Mouse (Mus musculus) intestine, embryonic 16.5 days (tissue): ENCODE measurements at regions not wholly inside any gene's neighbourhood (a gene's known extent, or its start where the extent isn't known, plus 50 kb on each side); places are given as distances from the start of the nearest gene placed in this dataset.

ENCODE experiments used
- ATAC-seq: fragments of 200-750 bp; cut with Nextera tagmentation; 2 replicates; pipeline ENCODE4 v1.8.0; 2017; ENCODE audit warnings: moderate TSS enrichment, moderate library complexity
- H3K27ac ChIP-seq: fragments of 300-500 bp; sonication (generic); 2 replicates; pipeline ENCODE4 v1.5.1; 2014; ENCODE audit warnings: mild to moderate bottlenecking, low read length
- H3K27me3 ChIP-seq: fragments of 300-500 bp; sonication (generic); replicated peaks from 2 replicates; pipeline ENCODE4 v1.6.1; 2014; ENCODE audit warnings: low read length, control low read depth, mixed read lengths; ENCODE audit not compliant: control insufficient read depth, insufficient read depth
- H3K36me3 ChIP-seq: fragments of 300-500 bp; sonication (generic); 2 replicates; pipeline ENCODE4 v1.6.1; 2014; ENCODE audit warnings: low read length, control low read depth; ENCODE audit not compliant: control insufficient read depth, insufficient read depth
- H3K4me1 ChIP-seq: fragments of 300-500 bp; sonication (generic); 2 replicates; pipeline ENCODE4 v1.6.1; 2014; ENCODE audit warnings: low read length, control low read depth, mixed read lengths; ENCODE audit not compliant: control insufficient read depth, insufficient read depth
- H3K4me2 ChIP-seq: fragments of 300-500 bp; sonication (generic); 2 replicates; pipeline ENCODE4 v1.6.1; 2014; ENCODE audit warnings: low read depth, low read length, control low read depth
- H3K4me3 ChIP-seq: fragments of 300-500 bp; sonication (generic); 2 replicates; pipeline ENCODE4 v1.5.1; 2014; ENCODE audit warnings: mild to moderate bottlenecking, low read length
- H3K9ac ChIP-seq: fragments of 300-500 bp; sonication (generic); 2 replicates; pipeline ENCODE4 v1.6.1; 2014; ENCODE audit warnings: low read depth, low read length
- H3K9me3 ChIP-seq: fragments of 300-500 bp; sonication (generic); 2 replicates; pipeline ENCODE4 v1.6.1; 2016; ENCODE audit warnings: low read length, control low read depth; ENCODE audit not compliant: control insufficient read depth
- WGBS: fragments of 180-500 bp; shearing (Covaris S2); extraction: QIAGEN DNeasy Blood & Tissue Kit; methylation state at CpG from one replicate; pipeline ENCODE4 v1.1.7; 2014; 5-methylcytosine and 5-hydroxymethylcytosine counted together

DNA sequence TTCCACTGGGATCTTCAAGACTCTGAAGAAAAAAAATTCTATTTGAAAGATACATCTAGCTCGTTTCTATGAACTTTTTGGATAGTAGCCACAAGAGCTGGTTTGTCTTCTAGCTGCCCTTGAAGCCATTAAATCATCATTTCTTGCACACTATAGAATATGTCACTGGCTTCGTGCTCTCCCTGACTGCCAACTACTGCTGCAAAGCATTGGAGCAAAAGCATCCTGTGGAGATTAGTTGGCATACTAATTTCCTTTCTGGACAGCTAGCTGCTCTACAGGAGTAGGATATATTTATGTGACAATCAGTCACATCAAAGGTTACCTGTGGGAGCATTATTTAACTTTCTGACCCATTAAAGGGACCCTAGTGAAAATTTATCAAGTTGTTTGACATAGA, 243.1 kb downstream of the Pdgfc start:
- Histone ChIP-seq H3K4me2 (no peak overlapping the region), H3K9me3 (no peaks in the 10 kb centered on the region), H3K4me3 (no peak overlapping the region), H3K9ac (no peak overlapping the region), H3K27me3 (no peaks in the 10 kb centered on the region), H3K27ac (no peak overlapping the region), H3K36me3 (no peaks in the 10 kb centered on the region), H3K4me1 (no peaks in the 10 kb centered on the region)
- WGBS, result 50% methylated on average over 2 of the region's 2 CpGs
- no peak for ATAC-seq

DNA sequence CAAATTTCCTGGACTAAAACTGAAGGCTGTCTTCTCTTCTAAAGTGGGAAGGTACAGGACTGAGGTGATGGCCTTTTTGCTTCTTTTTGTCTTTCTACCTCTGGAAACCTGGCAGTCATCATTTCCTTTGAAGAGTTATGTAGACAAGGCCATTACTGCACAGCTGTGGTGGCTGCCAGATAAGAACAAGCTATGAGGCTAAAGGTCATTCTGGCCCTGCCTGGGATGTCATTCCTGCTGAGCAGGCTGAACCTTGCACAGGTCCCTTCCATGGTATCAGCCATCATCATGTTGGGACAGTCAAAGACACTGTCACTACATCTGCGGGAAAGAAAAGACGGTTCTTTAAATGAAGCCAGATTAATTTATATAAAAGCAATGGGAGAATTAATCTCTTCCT, 253.5 kb downstream of the Pdgfc start:
- no peaks in the 10 kb centered on the region for H3K9me3 ChIP-seq
- H3K27me3 ChIP-seq, result no peaks in the 10 kb centered on the region
- no peak overlapping the region for H3K9ac ChIP-seq
- peak; percentile 92 for ATAC-seq
- H3K36me3 ChIP-seq, result no peaks in the 10 kb centered on the region
- H3K27ac ChIP-seq, result no peak overlapping the region
- 86% methylated on average over 2 of the region's 2 CpGs for WGBS
- no peaks in the 10 kb centered on the region for H3K4me1 ChIP-seq
- H3K4me3 ChIP-seq, result no peak overlapping the region
- H3K4me2 ChIP-seq, result no peak overlapping the region

DNA sequence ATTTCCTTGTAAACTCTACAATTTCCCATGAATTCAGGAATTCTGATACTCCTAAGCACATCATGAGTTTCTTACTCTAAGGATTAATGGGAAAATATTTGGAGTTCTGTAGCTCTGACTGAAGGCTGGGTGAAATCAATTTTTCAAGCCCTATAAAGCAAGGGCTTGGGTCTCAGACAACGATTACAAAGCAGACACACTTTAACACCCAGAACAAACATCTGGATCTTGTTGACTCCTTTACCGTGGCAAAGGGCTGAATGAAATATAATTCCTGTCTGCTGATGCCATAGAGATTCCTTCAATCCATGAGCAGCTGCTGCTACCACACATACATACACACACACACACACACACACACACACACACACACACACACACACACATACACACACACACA, 256.2 kb downstream of the Pdgfc start:
- H3K27ac ChIP-seq, result no peak overlapping the region
- no peaks in the 10 kb centered on the region for H3K9me3 ChIP-seq
- H3K4me1 ChIP-seq, result no peaks in the 10 kb centered on the region
- ATAC-seq, result no peak
- no peak overlapping the region for H3K4me3 ChIP-seq
- H3K27me3 ChIP-seq, result no peaks in the 10 kb centered on the region
- H3K9ac ChIP-seq, result no peak overlapping the region
- H3K4me2 ChIP-seq, result no peak overlapping the region
- 10% methylated on average over 2 of the region's 2 CpGs for WGBS
- no peaks in the 10 kb centered on the region for H3K36me3 ChIP-seq

DNA sequence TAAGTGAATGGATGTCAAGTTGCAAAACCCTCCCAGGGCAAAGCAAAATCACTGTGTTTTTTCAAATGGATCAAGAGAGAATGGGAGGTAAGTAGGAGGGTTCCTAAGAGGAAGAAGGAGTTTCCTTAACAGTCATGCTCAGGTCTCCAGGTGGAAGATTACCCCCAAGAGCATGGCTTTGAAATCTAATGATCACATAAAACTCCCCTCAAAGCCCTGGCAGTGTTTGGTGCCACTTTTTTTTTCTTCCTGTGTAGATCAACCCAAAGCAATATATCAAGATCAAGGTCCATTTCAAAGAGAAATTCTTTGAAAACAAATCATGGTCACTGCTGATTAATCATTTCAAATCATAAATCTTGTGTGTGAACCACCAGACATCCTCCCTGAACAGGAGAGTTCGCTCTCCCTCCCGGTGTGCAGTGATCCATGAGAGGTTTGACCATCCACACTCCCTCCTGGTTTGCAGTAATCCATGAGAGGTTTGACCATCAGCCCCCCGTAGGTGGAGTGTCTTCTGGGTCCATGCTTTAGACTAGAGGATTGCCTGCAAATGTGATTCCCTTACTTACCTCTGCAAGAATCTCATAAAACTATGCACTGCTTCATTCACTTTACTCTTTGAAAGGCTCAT, 257.1 kb downstream of the Pdgfc start:
- no peaks in the 10 kb centered on the region for H3K36me3 ChIP-seq
- no peak overlapping the region for H3K4me2 ChIP-seq
- no peak overlapping the region for H3K9ac ChIP-seq
- no peak overlapping the region for H3K4me3 ChIP-seq
- no peaks in the 10 kb centered on the region for H3K4me1 ChIP-seq
- no peak for ATAC-seq
- H3K27me3 ChIP-seq, result no peaks in the 10 kb centered on the region
- WGBS, result 59% methylated on average over 3 of the region's 3 CpGs
- H3K9me3 ChIP-seq, result no peaks in the 10 kb centered on the region
- H3K27ac ChIP-seq, result no peak overlapping the region

DNA sequence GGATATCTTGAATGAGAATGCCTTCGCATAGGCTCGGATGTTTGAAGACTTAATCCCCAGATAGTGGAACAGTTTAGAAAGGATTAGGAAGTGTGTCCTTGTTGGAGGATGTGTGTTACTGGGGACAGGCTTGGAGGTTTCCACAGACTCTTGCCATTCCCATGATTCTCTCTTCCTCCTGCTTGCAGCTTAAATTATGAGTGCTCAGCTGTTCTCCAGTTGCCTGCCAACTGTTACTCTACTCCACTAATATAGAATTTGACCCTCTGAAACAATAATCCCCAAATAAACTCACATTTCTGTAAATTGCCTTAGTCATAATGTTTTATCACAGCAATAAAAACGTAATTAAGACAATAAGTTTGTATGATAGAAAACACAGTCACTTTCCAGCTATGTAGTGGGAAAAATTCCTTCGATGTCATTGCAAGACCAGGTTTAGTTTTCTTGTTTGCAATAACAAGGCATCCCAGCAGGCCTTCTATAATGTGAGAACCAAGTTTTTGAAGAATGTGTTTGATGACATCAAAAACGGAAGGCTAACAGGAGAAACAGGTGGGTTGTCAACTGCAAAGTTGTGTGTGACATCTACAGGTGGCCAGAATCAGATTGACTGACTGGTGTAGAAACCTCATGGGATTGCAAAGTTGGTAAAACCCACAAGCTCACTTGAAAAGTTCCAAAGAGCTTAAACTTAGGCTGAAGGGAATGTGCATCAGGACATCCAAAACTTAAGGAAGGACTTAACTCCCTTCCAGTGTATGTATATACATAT, 268.0 kb downstream of the Pdgfc start:
- Histone ChIP-seq H3K9me3 (no peaks in the 10 kb centered on the region), H3K4me2 (no peak overlapping the region), H3K36me3 (no peaks in the 10 kb centered on the region), H3K27me3 (no peaks in the 10 kb centered on the region), H3K4me3 (no peak overlapping the region), H3K9ac (no peak overlapping the region), H3K4me1 (no peaks in the 10 kb centered on the region), H3K27ac (no peak overlapping the region)
- no peak for ATAC-seq
- WGBS, result 81% methylated on average over 5 of the region's 5 CpGs

DNA sequence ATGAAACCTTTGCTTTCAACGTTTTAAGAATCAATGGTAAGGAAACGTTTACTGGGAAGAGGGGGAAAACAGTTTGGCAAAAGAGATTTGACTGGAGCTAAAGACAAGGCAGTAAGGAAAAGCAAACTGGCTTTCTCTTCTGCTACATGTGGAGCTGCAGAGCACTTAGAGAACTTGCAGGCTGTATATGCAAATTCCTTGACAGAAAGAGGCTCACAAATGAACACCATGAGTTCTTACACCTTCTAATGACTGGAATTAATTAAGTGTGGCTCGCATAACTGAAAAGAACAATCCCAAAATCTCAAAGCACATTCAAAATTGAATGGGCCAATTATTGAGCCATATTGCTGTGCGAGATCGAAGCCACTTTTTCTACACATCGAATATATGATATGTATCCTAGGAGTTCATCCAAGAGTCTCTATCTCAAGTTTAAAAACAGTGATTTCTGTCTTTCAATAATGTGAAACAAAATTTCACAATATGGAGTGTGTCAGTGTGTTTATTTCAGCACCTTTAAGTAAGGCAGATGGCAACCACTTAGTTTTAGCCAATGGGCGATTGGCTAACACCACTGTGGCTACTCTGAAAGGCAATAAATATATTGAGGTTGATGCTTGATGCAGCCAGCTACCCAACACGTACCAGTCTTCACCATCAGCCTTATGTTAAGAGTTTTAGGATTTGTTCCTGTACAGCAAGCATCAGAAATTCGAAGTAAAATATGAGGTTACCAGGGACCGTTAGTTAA, 269.4 kb downstream of the Pdgfc start:
- H3K9me3 ChIP-seq, result no peaks in the 10 kb centered on the region
- H3K4me2 ChIP-seq, result no peak overlapping the region
- no peak overlapping the region for H3K9ac ChIP-seq
- no peak for ATAC-seq
- 83% methylated on average over 10 of the region's 10 CpGs for WGBS
- H3K4me3 ChIP-seq, result no peak overlapping the region
- H3K27me3 ChIP-seq, result no peaks in the 10 kb centered on the region
- H3K4me1 ChIP-seq, result no peaks in the 10 kb centered on the region
- H3K27ac ChIP-seq, result no peak overlapping the region
- H3K36me3 ChIP-seq, result no peaks in the 10 kb centered on the region

DNA sequence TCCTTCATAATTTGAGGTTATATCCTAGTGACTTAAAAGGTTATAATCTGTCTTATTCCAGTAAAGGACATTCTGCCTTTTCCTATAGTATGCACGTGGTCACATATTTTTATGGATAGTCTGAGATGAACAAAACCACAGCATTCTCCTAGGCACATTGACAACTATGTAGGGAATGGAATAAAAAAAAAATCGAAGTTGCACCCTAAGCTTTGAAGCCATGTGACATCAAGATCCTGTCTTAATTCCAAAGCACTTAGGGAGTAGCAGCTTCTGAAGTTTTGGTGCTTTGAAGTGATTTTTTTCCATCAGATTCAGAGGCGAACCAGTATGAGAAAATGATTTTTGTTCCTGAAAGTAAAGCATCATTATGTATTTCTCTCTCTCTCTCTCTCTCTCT, 290.6 kb downstream of the Pdgfc start:
- ATAC-seq, result no peak
- H3K27me3 ChIP-seq, result no peaks in the 10 kb centered on the region
- H3K4me3 ChIP-seq, result no peak overlapping the region
- H3K4me1 ChIP-seq, result no peaks in the 10 kb centered on the region
- H3K4me2 ChIP-seq, result no peak overlapping the region
- 68% methylated on average over 3 of the region's 3 CpGs for WGBS
- no peaks in the 10 kb centered on the region for H3K9me3 ChIP-seq
- no peak overlapping the region for H3K27ac ChIP-seq
- no peaks in the 10 kb centered on the region for H3K36me3 ChIP-seq
- no peak overlapping the region for H3K9ac ChIP-seq

DNA sequence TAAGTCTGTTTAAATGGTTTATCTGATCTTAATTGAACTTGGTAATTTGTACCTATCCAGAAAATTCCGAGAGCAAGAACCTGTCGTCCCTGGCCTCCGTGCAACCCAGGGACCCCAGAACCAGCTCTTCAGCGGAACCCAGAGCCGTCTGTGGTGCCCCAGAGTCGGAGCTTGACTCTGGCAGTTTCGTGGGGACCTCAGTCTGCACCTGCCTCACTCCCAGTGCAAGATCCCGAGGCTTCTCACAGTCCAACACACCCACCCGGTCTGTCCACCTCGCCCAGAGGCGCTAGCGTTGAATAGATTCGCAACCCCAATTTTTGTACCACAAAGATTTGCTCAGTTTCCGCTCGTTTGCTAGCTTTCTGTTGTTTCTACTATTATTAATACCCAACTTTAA, 315.5 kb downstream of the Pdgfc start:
- no peaks in the 10 kb centered on the region for H3K9me3 ChIP-seq
- H3K4me3 ChIP-seq, result no peak overlapping the region
- H3K27ac ChIP-seq, result no peak overlapping the region
- H3K4me1 ChIP-seq, result no peaks in the 10 kb centered on the region
- no peaks in the 10 kb centered on the region for H3K27me3 ChIP-seq
- no peak overlapping the region for H3K9ac ChIP-seq
- no peak for ATAC-seq
- no peaks in the 10 kb centered on the region for H3K36me3 ChIP-seq
- WGBS, result 91% methylated on average over 15 of the region's 15 CpGs
- H3K4me2 ChIP-seq, result no peak overlapping the region

DNA sequence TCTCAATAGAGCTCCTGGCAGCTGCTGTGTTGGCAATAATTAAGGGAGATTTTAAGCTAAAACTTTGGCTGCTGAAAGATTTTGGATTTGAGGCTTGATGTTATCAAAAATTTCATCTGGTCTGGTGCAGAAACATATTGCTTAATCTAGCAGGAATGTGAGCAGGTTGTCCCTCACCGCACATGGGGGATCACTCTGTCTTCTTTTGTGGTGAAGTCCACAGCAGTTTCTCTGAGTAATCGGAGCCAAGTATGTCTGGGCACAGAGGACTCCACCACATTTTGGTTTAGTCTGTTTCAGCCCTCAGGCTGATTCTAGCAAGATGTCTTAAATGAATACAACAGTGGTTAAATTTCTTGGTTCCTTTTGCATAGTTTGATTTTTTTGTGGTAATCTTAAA, 331.7 kb downstream of the Pdgfc start:
- 84% methylated on average over 2 of the region's 2 CpGs for WGBS
- no peak for ATAC-seq

More for the DNA sequence above, 331.7 kb downstream of the Pdgfc start:
- Histone ChIP-seq H3K4me1 (no peaks in the 10 kb centered on the region), H3K27ac (no peak overlapping the region), H3K9me3 (no peaks in the 10 kb centered on the region), H3K9ac (no peak overlapping the region), H3K36me3 (no peaks in the 10 kb centered on the region), H3K4me3 (no peak overlapping the region), H3K4me2 (no peak overlapping the region), H3K27me3 (no peaks in the 10 kb centered on the region)
